ENCODE assay signal across 7 mouse cellular contexts in the genomic region with DNA sequence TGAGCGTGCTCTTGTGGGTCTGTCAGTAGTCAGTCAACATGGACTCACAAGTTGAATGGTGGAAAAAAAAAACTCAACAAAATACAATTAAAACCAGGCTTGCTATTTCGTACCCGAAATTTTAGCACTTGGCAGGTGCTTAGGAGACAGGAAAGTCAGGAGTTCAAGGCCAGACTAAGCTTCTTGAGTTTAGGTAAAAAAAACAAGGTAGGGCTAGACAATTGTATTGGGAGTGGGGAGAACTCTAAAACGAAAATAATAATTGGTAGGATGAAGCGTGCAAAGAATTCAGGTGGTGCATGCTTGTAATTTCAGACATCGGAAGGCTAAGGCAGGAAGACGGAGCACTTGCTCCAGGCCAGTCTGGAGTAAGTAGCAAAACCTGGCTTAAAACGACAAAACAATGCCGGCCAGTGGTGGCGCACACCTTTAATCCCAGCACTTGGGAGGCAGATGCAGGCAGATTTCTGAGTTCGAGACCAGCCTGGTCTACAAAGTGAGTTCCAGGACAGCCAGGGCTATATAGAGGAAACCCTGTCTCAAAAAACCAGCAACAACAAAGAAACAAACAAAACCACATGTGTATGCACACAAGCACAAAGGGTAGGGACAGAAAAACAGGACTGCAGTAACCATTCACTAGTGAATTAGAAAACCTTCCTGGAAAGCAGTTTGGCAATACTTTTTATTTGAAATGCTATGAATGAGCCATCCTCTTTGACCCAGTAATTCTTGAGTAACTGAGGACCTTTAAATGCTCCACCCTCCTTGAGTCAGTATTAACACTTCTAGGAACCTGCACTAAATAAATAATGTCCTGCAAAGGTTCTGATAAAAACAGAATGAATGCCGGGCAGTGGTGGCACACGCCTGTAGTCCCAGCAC. TPM values are rescaled to one million over a fixed set of nuclear protein-coding genes. Genes with fewer than 3 reads are reported as not detected.
DNase-seq lines count a peak whose midpoint lies in the region; ATAC-seq and TF ChIP-seq lines count a peak whose summit lies in the region.

No protein-coding gene starts in this region.

- H3K4me1 ChIP-seq in megakaryocyte, embryonic 14.5 days: peaks cover 35% of the 10 kb centered on the region
- H3K4me1 ChIP-seq in forebrain, embryonic 11.5 days (replicated peaks; ENCODE audit: control insufficient read depth, insufficient read depth, low read length): peaks cover 6% of the 10 kb centered on the region
- H3K4me1 ChIP-seq in limb, embryonic 14.5 days (ENCODE audit: control insufficient read depth, insufficient read depth, low read length): peaks cover 10% of the 10 kb centered on the region; the same call in 1 of the 2 replicates
- peaks cover 12% of the 10 kb centered on the region; the same call in 1 of the 2 replicates for H3K4me1 ChIP-seq in stomach, embryonic 15.5 days

- no peaks in the 10 kb centered on the region for H3K9me3 ChIP-seq in megakaryocyte, embryonic 14.5 days
- H3K9me3 ChIP-seq in forebrain, embryonic 11.5 days (ENCODE audit: control insufficient read depth, low read length): no peaks in the 10 kb centered on the region
- H3K9me3 ChIP-seq in limb, embryonic 14.5 days (ENCODE audit: control insufficient read depth, low read length): no peaks in the 10 kb centered on the region
- H3K9me3 ChIP-seq in stomach, embryonic 15.5 days: no peaks in the 10 kb centered on the region

- 66% methylated on average over 13 of the region's 13 CpGs for WGBS in forebrain, embryonic 11.5 days
- 64% methylated on average over 13 of the region's 13 CpGs for WGBS in limb, embryonic 14.5 days
- 62% methylated on average over 13 of the region's 13 CpGs for WGBS in stomach, embryonic 15.5 days

- peak overlapping the region; percentile 46; the same call in 1 of the 2 replicates for H3K27ac ChIP-seq in forebrain, embryonic 11.5 days (ENCODE audit: low read depth, low read length)
- peak overlapping the region; percentile 65 for H3K27ac ChIP-seq in limb, embryonic 14.5 days (replicated peaks; ENCODE audit: low read depth, low read length)
- H3K27ac ChIP-seq in stomach, embryonic 15.5 days: peak overlapping the region; percentile 86

- H3K4me3 ChIP-seq in megakaryocyte, embryonic 14.5 days (replicated peaks): peak overlapping the region; percentile 93
- H3K4me3 ChIP-seq in forebrain, embryonic 11.5 days (ENCODE audit: low read depth, low read length): peak overlapping the region; percentile 32
- H3K4me3 ChIP-seq in limb, embryonic 14.5 days (replicated peaks; ENCODE audit: low read length): peak overlapping the region; percentile 65
- peak overlapping the region; percentile 42 for H3K4me3 ChIP-seq in stomach, embryonic 15.5 days (replicated peaks)

- peak overlapping the region; percentile 51 for H3K9ac ChIP-seq in forebrain, embryonic 11.5 days (ENCODE audit: low read length)
- peak overlapping the region; percentile 42 for H3K9ac ChIP-seq in limb, embryonic 14.5 days (ENCODE audit: low read depth, low read length, severe bottlenecking)
- no peak overlapping the region for H3K9ac ChIP-seq in stomach, embryonic 15.5 days

- no peak for ATAC-seq in megakaryocyte, adult 5-6 weeks (ENCODE audit: poor library complexity, severe bottlenecking)
- no peak for ATAC-seq in forebrain, embryonic 11.5 days (replicated peaks; ENCODE audit: low FRiP score)
- ATAC-seq in limb, embryonic 14.5 days (ENCODE audit: low FRiP score, low read depth): no peak
- ATAC-seq in stomach, embryonic 15.5 days (ENCODE audit: insufficient read depth, low FRiP score, low read depth): no peak

- DNase-seq in forebrain, embryonic 11.5 days (ENCODE audit: low spot score): no peak
- DNase-seq in limb, embryonic 14.5 days (ENCODE audit: low spot score): no peak
- DNase-seq in testis, postnatal 14 days (ENCODE audit: low spot score): no peak
- DNase-seq in embryo, embryonic 10.5 days (ENCODE audit: low spot score): no peak

- no peak for TF ChIP-seq POLR2A in limb, embryonic 14.5 days (IDR thresholded peaks at IDR 0.05; ENCODE audit: borderline replicate concordance, extremely low read depth, insufficient read depth, insufficient read length)

- H3K27me3 ChIP-seq in megakaryocyte, embryonic 14.5 days (replicated peaks): no peaks in the 10 kb centered on the region
- no peaks in the 10 kb centered on the region for H3K27me3 ChIP-seq in forebrain, embryonic 11.5 days (ENCODE audit: control insufficient read depth, insufficient read depth, low read length)
- H3K27me3 ChIP-seq in limb, embryonic 14.5 days (ENCODE audit: control insufficient read depth, insufficient read depth, low read length): no peaks in the 10 kb centered on the region
- H3K27me3 ChIP-seq in stomach, embryonic 15.5 days (replicated peaks): no peaks in the 10 kb centered on the region

- peaks cover 17% of the 10 kb centered on the region for H3K36me3 ChIP-seq in megakaryocyte, embryonic 14.5 days (replicated peaks; ENCODE audit: low read length)
- H3K36me3 ChIP-seq in forebrain, embryonic 11.5 days (ENCODE audit: control insufficient read depth, insufficient read depth, low read length): peaks cover 4% of the 10 kb centered on the region; the same call in 1 of the 2 replicates
- peaks cover 14% of the 10 kb centered on the region for H3K36me3 ChIP-seq in limb, embryonic 14.5 days (ENCODE audit: control insufficient read depth, insufficient read depth, low read length)
- H3K36me3 ChIP-seq in stomach, embryonic 15.5 days: no peaks in the 10 kb centered on the region

- H3K4me2 ChIP-seq in forebrain, embryonic 11.5 days (ENCODE audit: low read depth, low read length, severe bottlenecking): peak overlapping the region; percentile 53
- H3K4me2 ChIP-seq in limb, embryonic 14.5 days (replicated peaks; ENCODE audit: low read depth, low read length, severe bottlenecking): peak overlapping the region; percentile 59
- H3K4me2 ChIP-seq in stomach, embryonic 15.5 days: peak overlapping the region; percentile 61

RNA-seq across cellular contexts. Expression of gene Atp5g1, which starts 1.0 kb away (rescaled TPM):
- polyA plus RNA-seq in megakaryocyte, embryonic 14.5 days (2012; ENCODE audit: insufficient read depth, low replicate concordance): 305 and 325 TPM in 2 replicates
- total RNA-seq in megakaryocyte, adult 5-6 weeks (2015): 192 and 203 TPM in 2 replicates
- total RNA-seq in megakaryocyte, adult 5-6 weeks (2017): 24.3 and 35.9 TPM in 2 replicates
- 440 and 449 TPM in 2 replicates for polyA plus RNA-seq in forebrain, embryonic 11.5 days (2014; fragmentation: Nextera tagmentation; extraction: Ambion mirVana)
- polyA plus RNA-seq in limb, embryonic 14.5 days (2012; rRNA removed): 265 and 369 TPM in 2 replicates
- 678 and 741 TPM in 2 replicates for polyA plus RNA-seq in limb, embryonic 14.5 days (2014; fragmentation: Nextera tagmentation; extraction: Ambion mirVana)
- polyA plus RNA-seq in stomach, embryonic 15.5 days (2015; fragmentation: Nextera tagmentation; extraction: Ambion mirVana): 718 and 882 TPM in 2 replicates

RNA-seq across cellular contexts. Expression of gene Ube2z, which starts 11.3 kb away (rescaled TPM):
- 12.1 and 13.8 TPM in 2 replicates for polyA plus RNA-seq in megakaryocyte, embryonic 14.5 days (2012; ENCODE audit: insufficient read depth, low replicate concordance)
- 22.5 and 22.8 TPM in 2 replicates for total RNA-seq in megakaryocyte, adult 5-6 weeks (2015)
- 20.8 and 21.5 TPM in 2 replicates for total RNA-seq in megakaryocyte, adult 5-6 weeks (2017)
- polyA plus RNA-seq in forebrain, embryonic 11.5 days (2014; fragmentation: Nextera tagmentation; extraction: Ambion mirVana): 22.8 and 26.1 TPM in 2 replicates
- polyA plus RNA-seq in limb, embryonic 14.5 days (2012; rRNA removed): 68.9 and 72.6 TPM in 2 replicates
- 40.9 and 41.3 TPM in 2 replicates for polyA plus RNA-seq in limb, embryonic 14.5 days (2014; fragmentation: Nextera tagmentation; extraction: Ambion mirVana)
- 38.2 and 39.7 TPM in 2 replicates for polyA plus RNA-seq in stomach, embryonic 15.5 days (2015; fragmentation: Nextera tagmentation; extraction: Ambion mirVana)

RNA-seq across cellular contexts. Expression of gene Calcoco2, which starts 35.3 kb away (rescaled TPM):
- not detected in 2 replicates for polyA plus RNA-seq in megakaryocyte, embryonic 14.5 days (2012; ENCODE audit: insufficient read depth, low replicate concordance)
- total RNA-seq in megakaryocyte, adult 5-6 weeks (2015): not detected in 2 replicates
- total RNA-seq in megakaryocyte, adult 5-6 weeks (2017): not detected in 2 replicates
- polyA plus RNA-seq in forebrain, embryonic 11.5 days (2014; fragmentation: Nextera tagmentation; extraction: Ambion mirVana): not detected in 2 replicates
- polyA plus RNA-seq in limb, embryonic 14.5 days (2012; rRNA removed): not detected in 2 replicates
- not detected in 2 replicates for polyA plus RNA-seq in limb, embryonic 14.5 days (2014; fragmentation: Nextera tagmentation; extraction: Ambion mirVana)
- polyA plus RNA-seq in stomach, embryonic 15.5 days (2015; fragmentation: Nextera tagmentation; extraction: Ambion mirVana): 0.13 and 0.18 TPM in 2 replicates

RNA-seq across cellular contexts. Expression of gene Snf8, which starts 41.8 kb away (rescaled TPM):
- polyA plus RNA-seq in megakaryocyte, embryonic 14.5 days (2012; ENCODE audit: insufficient read depth, low replicate concordance): 21.3 and 146 TPM in 2 replicates
- 80.1 and 93.3 TPM in 2 replicates for total RNA-seq in megakaryocyte, adult 5-6 weeks (2015)
- 47.6 and 59.8 TPM in 2 replicates for total RNA-seq in megakaryocyte, adult 5-6 weeks (2017)
- 39.4 and 41.4 TPM in 2 replicates for polyA plus RNA-seq in forebrain, embryonic 11.5 days (2014; fragmentation: Nextera tagmentation; extraction: Ambion mirVana)
- polyA plus RNA-seq in limb, embryonic 14.5 days (2012; rRNA removed): 30.5 and 41.6 TPM in 2 replicates
- polyA plus RNA-seq in limb, embryonic 14.5 days (2014; fragmentation: Nextera tagmentation; extraction: Ambion mirVana): 39.4 and 40.0 TPM in 2 replicates
- polyA plus RNA-seq in stomach, embryonic 15.5 days (2015; fragmentation: Nextera tagmentation; extraction: Ambion mirVana): 87.6 and 98.6 TPM in 2 replicates

RNA-seq across cellular contexts. Expression of gene Gip, which starts 52.1 kb away (rescaled TPM):
- polyA plus RNA-seq in megakaryocyte, embryonic 14.5 days (2012; ENCODE audit: insufficient read depth, low replicate concordance): not detected in 2 replicates
- total RNA-seq in megakaryocyte, adult 5-6 weeks (2015): not detected in 2 replicates
- not detected in 2 replicates for total RNA-seq in megakaryocyte, adult 5-6 weeks (2017)
- not detected in 2 replicates for polyA plus RNA-seq in forebrain, embryonic 11.5 days (2014; fragmentation: Nextera tagmentation; extraction: Ambion mirVana)
- 0.18 TPM in 1 of 2 replicates, not detected in the other for polyA plus RNA-seq in limb, embryonic 14.5 days (2012; rRNA removed)
- not detected in 2 replicates for polyA plus RNA-seq in limb, embryonic 14.5 days (2014; fragmentation: Nextera tagmentation; extraction: Ambion mirVana)
- polyA plus RNA-seq in stomach, embryonic 15.5 days (2015; fragmentation: Nextera tagmentation; extraction: Ambion mirVana): 2.3 and 2.9 TPM in 2 replicates

Comparison
In these comparisons a context has a peak if more than half of its experiments do, and no peak if none do; other contexts are left out.
1. H3K4me3 ChIP-seq: peak in every context shown above with its lines; median percentile 93 in megakaryocyte, embryonic 14.5 days; 65 in limb, embryonic 14.5 days; 42 in stomach, embryonic 15.5 days; 32 in forebrain, embryonic 11.5 days.